Mouse (Mus musculus): ENCODE data around the gene Foxf1.
A peak's percentile ranks its signal among the peaks of the same experiment; 100 is the strongest.

Foxf1 gene

DNA sequence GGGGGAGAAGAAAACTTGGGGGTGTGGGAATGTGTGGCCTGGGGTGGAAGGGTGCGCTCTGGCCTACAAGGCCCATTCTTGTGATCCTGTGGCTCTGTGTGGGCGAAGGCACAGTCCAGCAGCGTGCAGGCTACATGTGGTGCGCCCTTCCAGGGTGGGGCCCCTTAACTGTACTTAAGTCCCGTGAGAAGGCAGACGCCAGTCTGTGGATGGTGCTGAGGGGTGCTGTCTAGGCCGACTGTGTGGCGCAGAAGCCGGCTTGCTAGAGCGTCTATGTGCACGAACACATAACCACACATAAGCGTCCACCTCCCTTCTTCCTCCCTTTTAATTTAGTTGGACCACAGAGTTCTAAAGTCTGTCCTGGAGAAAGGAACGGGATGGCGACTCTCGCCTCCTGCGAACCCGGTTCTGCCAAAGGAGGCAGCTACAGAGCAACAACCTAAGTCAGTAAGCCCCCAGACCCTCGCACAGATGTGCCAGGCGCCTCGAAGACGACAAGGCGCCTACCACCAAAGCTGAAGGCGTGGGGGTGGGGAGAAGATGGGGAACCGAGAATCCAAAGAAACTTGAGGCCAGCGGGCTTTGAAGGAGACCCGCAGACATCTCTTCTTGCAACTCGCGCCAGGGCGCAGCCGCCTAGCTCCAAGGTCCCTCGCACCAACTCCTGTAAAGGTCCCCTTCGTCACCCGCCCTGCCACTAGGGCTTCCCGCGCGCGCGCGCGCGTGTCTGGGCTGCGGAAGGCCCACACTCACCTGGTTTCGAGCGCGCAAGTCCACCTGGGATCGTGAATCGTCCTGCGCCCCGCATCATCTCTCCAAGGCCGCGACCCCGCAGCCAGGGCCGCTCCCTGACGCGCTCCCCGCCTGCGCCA is 1.7 kb upstream of the Foxf1 start:
- DNase-seq (ENCODE audit: low spot score), result no peak

DNA sequence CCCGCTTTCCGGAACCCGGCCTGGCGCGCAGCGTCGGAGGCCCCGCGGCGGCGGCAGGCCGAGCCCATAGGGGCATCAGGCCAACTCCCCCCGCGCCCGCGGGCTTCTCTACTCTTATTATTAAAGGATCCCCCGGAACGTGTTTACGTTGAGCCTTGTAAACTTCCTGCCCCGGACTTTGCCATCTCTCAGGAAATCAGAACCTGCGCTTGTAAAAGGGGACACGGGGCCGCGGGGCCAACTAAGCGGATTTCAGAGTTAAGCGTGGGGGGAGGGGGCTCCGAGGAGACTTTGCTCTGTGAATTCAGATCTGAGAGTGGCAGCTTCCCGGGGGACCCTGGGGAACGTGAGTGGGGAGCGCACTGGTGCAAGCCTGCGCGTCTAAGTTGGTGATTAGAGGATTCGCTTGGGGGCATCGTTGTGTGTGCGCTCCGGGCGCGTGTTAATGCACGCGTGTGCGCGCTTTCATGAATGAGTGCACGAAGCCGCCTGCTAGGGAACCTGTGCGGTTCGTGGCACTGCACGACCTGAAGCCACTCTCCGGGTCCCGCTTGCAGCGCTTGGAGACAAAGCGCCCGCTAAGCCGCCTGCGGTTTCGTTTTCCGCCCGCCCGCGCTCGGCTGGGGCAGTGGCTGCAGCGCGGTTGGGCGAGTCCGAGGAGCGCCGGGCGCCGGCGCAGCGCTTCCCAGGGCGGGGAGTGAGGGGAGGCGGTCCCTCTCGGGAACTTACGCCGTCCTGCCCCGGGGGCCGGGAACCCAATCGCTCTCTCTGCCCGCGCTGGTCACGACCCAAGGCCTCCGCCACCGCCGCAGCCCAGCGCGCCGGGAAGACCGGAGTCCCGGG is 872 bp upstream of the Foxf1 start:
- no peak for DNase-seq (ENCODE audit: low spot score)

DNA sequence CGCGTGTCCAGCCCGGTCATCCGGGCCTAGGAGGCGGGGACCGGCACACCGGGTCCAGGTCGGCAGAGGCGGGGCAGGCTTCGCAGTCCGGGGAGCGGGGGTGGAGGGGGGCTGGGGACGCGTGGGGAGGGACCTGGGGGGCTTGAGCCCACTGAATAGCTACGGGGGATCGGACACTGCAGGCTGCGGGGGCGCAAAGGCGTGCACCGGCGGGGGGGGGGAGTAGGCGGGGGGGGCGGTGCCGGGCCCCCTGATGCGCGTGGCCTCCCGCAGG is 313 bp upstream of the Foxf1 start:
- no peak for DNase-seq (ENCODE audit: low spot score)

DNA sequence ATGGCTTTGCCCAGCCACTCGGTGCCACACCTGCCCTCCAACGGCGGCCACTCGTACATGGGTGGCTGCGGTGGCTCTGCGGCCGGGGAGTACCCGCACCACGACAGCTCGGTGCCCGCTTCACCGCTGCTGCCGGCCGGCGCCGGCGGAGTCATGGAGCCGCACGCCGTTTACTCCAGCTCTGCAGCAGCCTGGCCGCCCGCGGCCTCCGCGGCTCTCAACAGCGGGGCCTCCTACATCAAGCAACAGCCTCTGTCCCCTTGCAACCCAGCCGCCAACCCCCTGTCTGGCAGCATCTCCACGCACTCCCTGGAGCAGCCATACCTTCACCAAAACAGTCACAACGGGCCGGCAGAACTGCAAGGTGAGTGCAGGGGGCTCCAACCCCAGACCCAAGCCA is 825 bp downstream of the Foxf1 start:
- no peak for DNase-seq (ENCODE audit: low spot score)

GRCm38 (mm10) chr8:121085561-121085960 is 1.4 kb downstream of the Foxf1 start:
- no peak for DNase-seq (ENCODE audit: low spot score)

DNA sequence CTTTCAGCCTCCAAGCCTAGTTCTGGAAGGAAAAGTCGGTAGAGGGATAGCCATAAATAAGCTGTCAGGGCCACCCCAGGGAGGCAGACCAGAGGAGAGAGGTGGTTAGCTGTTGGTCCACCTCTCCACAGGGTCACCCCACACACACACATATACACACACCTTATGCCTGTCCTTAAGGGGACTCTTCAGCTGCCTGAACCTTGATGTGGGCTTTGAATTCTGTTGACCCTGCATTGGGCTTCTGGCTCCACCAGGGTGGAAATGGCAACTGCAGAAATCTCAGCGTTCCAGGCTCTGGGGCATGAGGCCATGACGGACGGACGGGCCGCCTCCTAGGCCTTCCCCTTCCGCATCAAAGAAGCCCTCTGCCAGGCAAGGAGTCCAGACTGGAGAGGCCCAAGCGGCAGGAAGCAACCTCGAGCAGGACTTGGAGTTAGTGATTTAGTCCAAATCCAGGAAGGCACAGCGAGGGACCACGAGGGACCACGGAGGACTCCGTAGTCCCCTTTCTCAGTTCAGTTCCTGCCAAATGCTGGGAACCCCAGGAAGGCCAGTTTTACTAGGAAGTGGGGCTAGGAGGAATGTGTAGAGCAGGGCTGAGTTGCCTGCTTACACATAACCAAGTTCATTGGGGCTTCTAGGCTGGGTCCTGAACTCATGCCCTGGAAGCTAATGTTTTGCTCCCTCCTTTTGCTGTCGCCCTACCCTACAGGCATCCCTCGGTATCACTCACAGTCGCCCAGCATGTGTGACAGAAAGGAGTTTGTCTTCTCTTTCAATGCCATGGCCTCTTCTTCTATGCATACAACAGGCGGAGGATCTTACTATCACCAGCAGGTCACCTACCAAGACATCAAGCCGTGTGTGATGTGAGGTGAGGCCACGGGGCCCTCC is 2.1 kb downstream of the Foxf1 start:
- DNase-seq (ENCODE audit: low spot score), result no peak

GRCm38 (mm10) chr8:121088281-121088680 is 4.1 kb downstream of the Foxf1 start:
- DNase-seq (ENCODE audit: low spot score), result no peak

- no peak for DNase-seq (ENCODE audit: low spot score)
These were observed 4.9 kb downstream of the Foxf1 start for GRCm38 (mm10) chr8:121088871-121089630.

GRCm38 (mm10) chr8:121089631-121090380 is 5.6 kb downstream of the Foxf1 start:
- DNase-seq (ENCODE audit: low spot score), result no peak

DNA sequence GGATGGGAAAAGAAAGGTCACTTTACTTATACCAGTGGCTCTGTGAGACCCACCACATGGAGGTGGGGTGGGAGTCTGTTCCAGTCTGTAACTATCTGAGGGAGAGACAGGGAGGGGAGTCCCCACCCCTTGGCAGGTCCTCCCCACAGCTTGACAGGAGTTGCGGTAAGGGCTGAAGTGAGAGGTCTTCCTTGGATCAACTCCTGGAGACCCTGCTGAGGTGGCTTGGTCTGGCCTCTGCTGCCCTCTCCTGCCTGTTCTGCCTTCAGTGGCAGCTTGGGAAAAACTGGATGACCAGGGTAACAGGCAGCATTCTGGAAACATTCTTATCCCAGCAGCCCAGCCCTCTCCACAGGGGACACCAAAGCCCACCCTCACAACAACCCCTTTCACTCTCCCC is 6.5 kb downstream of the Foxf1 start:
- DNase-seq (ENCODE audit: low spot score), result no peak

DNA sequence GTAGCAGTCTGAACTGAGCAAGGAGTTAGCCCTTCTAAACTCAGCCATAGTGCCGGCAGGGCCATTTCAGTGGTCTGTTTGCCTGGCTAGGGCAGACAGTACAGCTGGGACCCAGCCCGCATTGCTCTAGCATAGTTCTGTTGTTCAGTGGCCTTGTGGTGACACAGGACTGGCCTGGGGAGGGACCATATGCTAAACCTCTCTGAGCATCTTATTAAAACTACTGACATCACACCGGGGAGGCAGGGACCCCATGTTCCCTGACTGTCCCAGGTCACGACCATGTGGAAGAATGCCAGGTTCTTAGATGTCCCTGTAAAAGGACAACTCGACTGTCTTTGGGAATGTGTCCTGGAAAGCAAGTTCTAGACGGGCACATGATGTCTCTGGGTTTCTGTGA is 8.0 kb downstream of the Foxf1 start:
- no peak for DNase-seq (ENCODE audit: low spot score)

GRCm38 (mm10) chr8:121092627-121093026 is 8.4 kb downstream of the Foxf1 start:
- peak; percentile 49 for DNase-seq (ENCODE audit: low spot score)

- no peak for DNase-seq (ENCODE audit: low spot score)
These were observed 9.3 kb downstream of the Foxf1 start for GRCm38 (mm10) chr8:121093496-121093895.

GRCm38 (mm10) chr8:121104049-121104818 is 20.0 kb downstream of the Foxf1 start:
- peak; percentile 61 for DNase-seq (ENCODE audit: low spot score)

GRCm38 (mm10) chr8:121107668-121108656 is 23.8 kb downstream of the Foxf1 start, which contains the start of gene Mthfsd:
Gene Mthfsd, minus strand, starts transcription at chr8:121108392.
- DNase-seq (ENCODE audit: low spot score), result peak; percentile 98

GRCm38 (mm10) chr8:121108657-121109056 is 24.5 kb downstream of the Foxf1 start:
- no peak for DNase-seq (ENCODE audit: low spot score)

DNA sequence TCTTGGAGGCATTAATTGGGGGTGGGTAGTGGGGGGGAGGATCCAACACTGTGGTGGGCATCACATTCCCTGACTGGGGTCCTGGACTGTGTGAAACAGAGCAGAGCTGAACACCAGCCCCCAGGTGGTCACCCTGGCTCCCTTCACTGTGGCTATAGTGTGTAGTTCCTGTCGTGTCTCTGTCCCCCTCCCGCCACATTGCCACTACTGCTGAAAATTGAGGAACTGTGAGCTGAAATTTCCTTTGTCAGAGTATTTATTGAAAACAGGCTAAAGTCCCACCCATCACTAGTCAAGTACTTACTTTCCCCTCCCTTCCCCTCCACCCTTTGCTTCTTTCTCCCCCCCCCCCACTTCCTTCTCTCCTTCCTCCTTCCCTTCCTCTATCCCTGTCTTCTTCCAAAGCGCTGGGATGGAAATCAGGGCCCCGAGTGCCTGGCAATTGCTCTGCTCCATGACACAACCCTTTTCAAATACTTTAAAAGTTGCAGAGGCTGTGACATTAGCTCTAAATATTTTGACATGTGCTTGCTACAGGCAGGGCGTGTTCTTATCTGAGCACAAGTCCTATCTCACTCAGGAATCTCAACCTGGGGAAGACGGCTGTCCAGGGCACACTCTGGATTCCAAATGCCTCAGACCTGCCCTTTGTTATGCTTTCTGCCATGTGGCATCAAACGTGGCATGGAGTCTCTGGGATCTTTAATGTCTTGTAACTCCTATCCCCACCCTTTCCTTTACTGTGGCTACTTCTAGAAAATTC is 27.1 kb downstream of the Foxf1 start:
- no peak for DNase-seq (ENCODE audit: low spot score)

- DNase-seq (ENCODE audit: low spot score), result peak; percentile 93
These were observed 29.1 kb downstream of the Foxf1 start for GRCm38 (mm10) chr8:121113261-121113660.
